Mouse (Mus musculus) thymus, adult 2 months (tissue): ENCODE measurements around the gene Slc45a1.

Source experiments
- CTCF ChIP-seq: fragments of 200-500 bp; IDR thresholded peaks from 2 replicates; pipeline ENCODE4 v1.5.1; 2012; ENCODE audit warnings: mild to moderate bottlenecking, control low read depth, low read length, moderate library complexity, borderline replicate concordance; ENCODE audit not compliant: control insufficient read depth, poor library complexity, insufficient read depth; ENCODE audit errors: extremely low read depth
- POLR2A ChIP-seq: fragments of 200-500 bp; IDR thresholded peaks from 2 replicates; pipeline ENCODE4 v1.6.1; 2012; ENCODE audit warnings: mild to moderate bottlenecking, low read length, control low read depth, moderate library complexity; ENCODE audit not compliant: control insufficient read depth, poor library complexity, insufficient read depth; ENCODE audit errors: extremely low read depth

- TF ChIP-seq CTCF (no peak), POLR2A (no peak)
Observed at GRCm38 (mm10) chr4:150661886-150662285, 9.9 kb upstream of the Slc45a1 start.
